Mouse (Mus musculus) kidney, postnatal 0 days (tissue): Measurements from ENCODE around the gene Efna4. TPM values are rescaled to one million over a fixed set of nuclear protein-coding genes. Genes with fewer than 3 reads are reported as not detected.
A peak's percentile ranks its signal among the peaks of the same experiment; 100 is the strongest.

ENCODE experiments used
- ATAC-seq: fragments of 200-750 bp; cut with Nextera tagmentation; replicated peaks from 2 replicates; pipeline ENCODE4 v1.8.0; 2017; ENCODE audit warnings: low read depth, moderate number of reproducible peaks, moderate TSS enrichment, moderate library complexity; ENCODE audit not compliant: low FRiP score
- DNase-seq: peaks from one replicate; pipeline ENCODE4 v3.0.0-alpha.2; 2016; ENCODE audit warnings: low spot score
- H3K27ac ChIP-seq: fragments of 300-500 bp; sonication (generic); 2 replicates; pipeline ENCODE4 v1.5.1; 2014; ENCODE audit warnings: mild to moderate bottlenecking
- H3K27me3 ChIP-seq: fragments of 300-500 bp; sonication (generic); 2 replicates; pipeline ENCODE4 v1.6.1; 2014; ENCODE audit warnings: low read length, mixed read lengths; ENCODE audit not compliant: insufficient read depth
- H3K36me3 ChIP-seq: fragments of 300-500 bp; sonication (generic); 2 replicates; pipeline ENCODE4 v1.6.1; 2014; ENCODE audit warnings: low read length, mixed read lengths; ENCODE audit not compliant: insufficient read depth
- H3K4me1 ChIP-seq: fragments of 300-500 bp; sonication (generic); replicated peaks from 2 replicates; pipeline ENCODE4 v1.6.1; 2014; ENCODE audit warnings: antibody characterized with exemption, low read length, mixed read lengths; ENCODE audit not compliant: insufficient read depth
- H3K4me2 ChIP-seq: fragments of 300-500 bp; sonication (generic); 2 replicates; pipeline ENCODE4 v1.6.1; 2014; ENCODE audit warnings: mild to moderate bottlenecking, low read length, moderate library complexity, mixed read lengths
- H3K4me3 ChIP-seq: fragments of 300-500 bp; sonication (generic); replicated peaks from 2 replicates; pipeline ENCODE4 v1.5.1; 2014; ENCODE audit warnings: low read depth, low read length
- H3K9ac ChIP-seq: fragments of 300-500 bp; sonication (generic); 2 replicates; pipeline ENCODE4 v1.6.1; 2014; ENCODE audit warnings: low read depth, low read length
- H3K9me3 ChIP-seq: fragments of 300-500 bp; sonication (generic); replicated peaks from 2 replicates; pipeline ENCODE4 v1.6.1; 2016; ENCODE audit warnings: low read length, inconsistent platforms, mixed read lengths
- CTCF ChIP-seq: IDR thresholded peaks from 2 replicates; pipeline ENCODE4 v1.5.1; 2016; ENCODE audit warnings: antibody characterized with exemption, low read depth, mild to moderate bottlenecking, moderate library complexity
- WGBS: fragments of 180-500 bp; shearing (Covaris S2); extraction: QIAGEN DNeasy Blood & Tissue Kit; methylation state at CpG from one replicate; pipeline ENCODE4 v1.1.7; 2014; 5-methylcytosine and 5-hydroxymethylcytosine counted together
- polyA plus RNA-seq: library from polyadenylated mRNA; unstranded; fragments of >200 nt; fragmentation: Nextera tagmentation; extraction: Ambion mirVana; gene quantifications from 2 replicates; pipeline ENCODE4 v1.2.1, GENCODE M21; 2015

The Efna4 gene
- polyA plus RNA-seq, 1 experiment from 2014 or later = 24.4 TPM

GRCm38 (mm10) chr3:89328623-89329022 is 9.2 kb downstream of the Efna4 start:
- no peak overlapping the region for H3K27ac ChIP-seq
- no peaks in the 10 kb centered on the region for H3K9me3 ChIP-seq
- TF ChIP-seq CTCF = no peak
- peaks cover under 1% of the 10 kb centered on the region; the same call in 1 of the 2 replicates for H3K36me3 ChIP-seq
- ATAC-seq (no peak), DNase-seq (peak; percentile 7)
- WGBS = 34% methylated on average over 4 of the region's 4 CpGs
- H3K4me2 ChIP-seq = no peak overlapping the region
- no peak overlapping the region for H3K4me3 ChIP-seq
- no peak overlapping the region for H3K9ac ChIP-seq
- H3K4me1 ChIP-seq = peaks cover 5% of the 10 kb centered on the region; the same call in 1 of the 2 replicates
- no peaks in the 10 kb centered on the region for H3K27me3 ChIP-seq

GRCm38 (mm10) chr3:89327371-89327870 is 10.4 kb downstream of the Efna4 start:
- no peak for TF ChIP-seq CTCF
- no peaks in the 10 kb centered on the region for H3K27me3 ChIP-seq
- H3K27ac ChIP-seq = no peak overlapping the region
- WGBS = 16% methylated on average over 9 of the region's 9 CpGs
- ATAC-seq = no peak
- no peaks in the 10 kb centered on the region for H3K36me3 ChIP-seq
- no peak overlapping the region for H3K9ac ChIP-seq
- 0 out of 2 replicates have a peak, but pooled peaks cover 5% of the 10 kb centered on the region for H3K4me1 ChIP-seq
- no peak overlapping the region for H3K4me2 ChIP-seq
- H3K9me3 ChIP-seq = no peaks in the 10 kb centered on the region
- H3K4me3 ChIP-seq = no peak overlapping the region
- DNase-seq = peak; percentile 16

GRCm38 (mm10) chr3:89325882-89326281 is 11.9 kb downstream of the Efna4 start:
- WGBS = 93% methylated on average over 8 of the region's 8 CpGs

GRCm38 (mm10) chr3:89322514-89323165 is 15.2 kb downstream of the Efna4 start, which contains the start of gene Efna3:
Efna3 (minus strand) TSS chr3:89322965.
- Histone ChIP-seq H3K4me3 (peak within 1 kb of the TSS; percentile 46), H3K27ac (no peak within 1 kb of the TSS), H3K27me3 (peaks cover 17% of the 10 kb centered on the region; the same call in 1 of the 2 replicates), H3K9me3 (no peaks in the 10 kb centered on the region), H3K36me3 (no peaks in the 10 kb centered on the region), H3K4me2 (peak within 1 kb of the TSS; percentile 94), H3K4me1 (peaks cover 33% of the 10 kb centered on the region), H3K9ac (peak within 1 kb of the TSS; percentile 58)
- TF ChIP-seq CTCF = no peak
- DNase-seq (peak; percentile 82), ATAC-seq (peak; percentile 11; the same call in 1 of the 2 replicates)
- WGBS = under 1% methylated on average over 49 of the region's 53 CpGs

More at GRCm38 (mm10) chr3:89325882-89326281, 11.9 kb downstream of the Efna4 start:
- TF ChIP-seq CTCF = no peak
- Histone ChIP-seq H3K9me3 (no peaks in the 10 kb centered on the region), H3K9ac (no peak overlapping the region), H3K4me3 (no peak overlapping the region), H3K36me3 (no peaks in the 10 kb centered on the region), H3K27me3 (0 out of 2 replicates have a peak, but pooled peaks cover 4% of the 10 kb centered on the region), H3K4me2 (no peak overlapping the region), H3K27ac (no peak overlapping the region), H3K4me1 (peaks cover 17% of the 10 kb centered on the region; the same call in 1 of the 2 replicates)
- no peak for ATAC-seq
- DNase-seq = no peak

- H3K4me2 ChIP-seq = peak overlapping the region; percentile 94
- no peak overlapping the region for H3K27ac ChIP-seq
- no peaks in the 10 kb centered on the region for H3K36me3 ChIP-seq
- WGBS = 1% methylated on average over 14 of the region's 14 CpGs
- ATAC-seq (no peak), DNase-seq (no peak)
- peak overlapping the region; percentile 46 for H3K4me3 ChIP-seq
- peaks cover 30% of the 10 kb centered on the region for H3K4me1 ChIP-seq
- no peaks in the 10 kb centered on the region for H3K9me3 ChIP-seq
- TF ChIP-seq CTCF = no peak
- peak overlapping the region; percentile 58; the same call in 1 of the 2 replicates for H3K9ac ChIP-seq
- H3K27me3 ChIP-seq = peaks cover 17% of the 10 kb centered on the region; the same call in 1 of the 2 replicates
These were observed 15.7 kb downstream of the Efna4 start for GRCm38 (mm10) chr3:89322131-89322500.

- Histone ChIP-seq H3K36me3 (no peaks in the 10 kb centered on the region), H3K27ac (no peak overlapping the region), H3K9me3 (no peaks in the 10 kb centered on the region), H3K27me3 (peaks cover 17% of the 10 kb centered on the region; the same call in 1 of the 2 replicates), H3K9ac (peak overlapping the region; percentile 50), H3K4me3 (peak overlapping the region; percentile 46), H3K4me2 (peak overlapping the region; percentile 94), H3K4me1 (peaks cover 32% of the 10 kb centered on the region)
- ATAC-seq (no peak; the same call in 1 of the 2 replicates), DNase-seq (no peak)
- WGBS = under 1% methylated on average over 65 of the region's 66 CpGs
- no peak for TF ChIP-seq CTCF
These were observed 16.4 kb downstream of the Efna4 start for GRCm38 (mm10) chr3:89321183-89322130.
